Mouse (Mus musculus) liver, embryonic 13.5 days (tissue): ENCODE data around the gene Pde10a. TPM values are rescaled to one million over a fixed set of nuclear protein-coding genes. Genes with fewer than 3 reads are reported as not detected.

Experiments used
- ATAC-seq: fragments of 200-750 bp; cut with Nextera tagmentation; 2 replicates; pipeline ENCODE4 v1.8.0; 2017; ENCODE audit warnings: low read depth, mild to moderate bottlenecking, moderate number of reproducible peaks, moderate library complexity
- DNase-seq: peaks from one replicate; pipeline ENCODE4 v3.0.0; 2022
- H3K27ac ChIP-seq: fragments of 300-500 bp; sonication (generic); 2 replicates; pipeline ENCODE4 v1.5.1; 2015; ENCODE audit warnings: moderate library complexity, mild to moderate bottlenecking, inconsistent platforms
- H3K27me3 ChIP-seq: fragments of 300-500 bp; sonication (generic); 2 replicates; pipeline ENCODE4 v1.6.1; 2015; ENCODE audit warnings: mild to moderate bottlenecking, inconsistent platforms
- H3K36me3 ChIP-seq: fragments of 300-500 bp; sonication (generic); 2 replicates; pipeline ENCODE4 v1.6.1; 2015; ENCODE audit warnings: mild to moderate bottlenecking, inconsistent platforms
- H3K4me1 ChIP-seq: fragments of 300-500 bp; sonication (generic); replicated peaks from 2 replicates; pipeline ENCODE4 v1.6.1; 2015; ENCODE audit warnings: inconsistent platforms
- H3K4me2 ChIP-seq: fragments of 300-500 bp; sonication (generic); 2 replicates; pipeline ENCODE4 v1.6.1; 2015; ENCODE audit warnings: inconsistent platforms, mild to moderate bottlenecking, moderate library complexity
- H3K4me3 ChIP-seq: fragments of 300-500 bp; sonication (generic); replicated peaks from 2 replicates; pipeline ENCODE4 v1.5.1; 2015; ENCODE audit warnings: mild to moderate bottlenecking, inconsistent platforms
- H3K9ac ChIP-seq: fragments of 300-500 bp; sonication (generic); 2 replicates; pipeline ENCODE4 v1.6.1; 2015; ENCODE audit warnings: mild to moderate bottlenecking, inconsistent platforms
- H3K9me3 ChIP-seq: fragments of 300-500 bp; sonication (generic); replicated peaks from 2 replicates; pipeline ENCODE4 v1.6.1; 2016; ENCODE audit warnings: inconsistent platforms
- WGBS: fragments of 180-500 bp; shearing (Covaris S2); methylation state at CpG from one replicate; pipeline ENCODE4 v1.1.7; 2015; ENCODE audit not compliant: insufficient replicate concordance; 5-methylcytosine and 5-hydroxymethylcytosine counted together
- polyA plus RNA-seq: library from polyadenylated mRNA; unstranded; fragments of >200 nt; fragmentation: Nextera tagmentation; extraction: Ambion mirVana; gene quantifications from 2 replicates; pipeline ENCODE4 v1.2.1, GENCODE M21; 2015

The Pde10a gene
- polyA plus RNA-seq, 1 experiment from 2014 or later = 0.39 TPM

DNA sequence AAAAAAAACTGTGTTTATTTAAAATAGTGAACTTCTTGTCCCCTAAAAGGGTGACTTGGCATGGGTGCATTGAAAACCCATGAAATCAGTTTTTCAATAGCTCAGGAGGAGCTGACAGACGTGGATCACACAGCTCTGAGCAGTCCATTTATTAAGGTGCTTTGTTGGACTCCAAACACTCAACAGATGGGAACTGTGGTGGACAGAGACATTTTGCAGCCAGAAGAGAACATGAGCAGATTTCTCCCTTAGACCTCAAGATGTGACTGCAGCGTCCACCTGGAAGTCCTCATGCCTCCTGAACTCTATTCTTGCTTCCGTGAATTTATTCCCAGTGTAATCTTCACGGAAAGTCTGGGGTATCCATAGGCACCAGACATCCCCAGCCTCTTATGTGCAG lies 266.4 kb downstream of the Pde10a start:
- no peaks in the 10 kb centered on the region for H3K36me3 ChIP-seq
- 43% methylated on average over 4 of the region's 4 CpGs for whole genome bisulfite sequencing
- H3K9me3 ChIP-seq = no peaks in the 10 kb centered on the region
- H3K4me1 ChIP-seq = no peaks in the 10 kb centered on the region
- 0 out of 2 replicates have a peak, but pooled peaks cover 16% of the 10 kb centered on the region for H3K27me3 ChIP-seq
- DNase-seq = no peak
- H3K27ac ChIP-seq = no peak overlapping the region
- ATAC-seq = no peak
- no peak overlapping the region for H3K4me3 ChIP-seq
- no peak overlapping the region for H3K4me2 ChIP-seq
- H3K9ac ChIP-seq = no peak overlapping the region

DNA sequence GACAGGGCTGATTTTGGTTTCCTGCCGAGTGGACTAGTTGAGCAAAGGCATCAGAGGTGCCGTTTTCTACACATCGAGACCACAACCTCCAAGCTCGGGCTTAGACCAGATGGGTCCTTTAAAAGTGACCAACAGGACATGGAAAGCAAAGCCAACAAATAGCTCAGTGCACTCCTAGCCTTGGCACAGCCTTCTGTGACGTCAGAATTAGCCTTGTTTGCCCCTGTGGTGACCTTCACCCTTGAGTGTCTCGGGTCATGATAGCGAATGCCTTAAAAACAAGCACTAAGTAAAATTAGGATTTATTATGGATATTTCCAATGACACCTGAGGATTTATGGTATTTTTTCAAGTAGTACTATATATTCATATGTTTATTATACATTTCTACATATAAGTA lies 267.4 kb downstream of the Pde10a start:
- peaks cover 22% of the 10 kb centered on the region; the same call in 1 of the 2 replicates for H3K27me3 ChIP-seq
- H3K4me2 ChIP-seq = no peak overlapping the region
- H3K9me3 ChIP-seq = no peaks in the 10 kb centered on the region

DNA sequence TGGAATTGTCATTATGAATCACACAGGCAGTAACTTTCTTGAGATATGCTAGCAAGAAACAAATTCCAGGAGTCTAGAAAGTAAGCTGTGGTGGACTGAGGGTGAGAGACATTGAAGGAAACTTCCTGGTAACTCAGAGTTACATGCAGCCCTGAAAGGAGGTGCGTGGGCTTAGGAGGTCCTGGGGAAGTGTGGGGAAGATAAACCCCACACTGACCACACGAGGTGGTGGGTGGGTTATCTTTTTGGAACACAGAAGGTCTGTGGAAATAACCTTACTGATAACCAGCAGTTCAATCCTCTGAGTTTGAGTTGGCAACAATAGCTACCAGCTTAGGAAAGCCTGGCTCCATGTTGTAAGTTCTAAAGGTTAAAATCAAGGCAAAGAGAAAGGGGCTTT lies 272.5 kb downstream of the Pde10a start:
- Histone ChIP-seq H3K4me2 (no peak overlapping the region), H3K4me3 (no peak overlapping the region), H3K9me3 (no peaks in the 10 kb centered on the region), H3K9ac (no peak overlapping the region), H3K36me3 (no peaks in the 10 kb centered on the region), H3K27ac (no peak overlapping the region), H3K27me3 (peaks cover 64% of the 10 kb centered on the region), H3K4me1 (peaks cover 5% of the 10 kb centered on the region; the same call in 1 of the 2 replicates)
- DNase-seq (no peak), ATAC-seq (0 out of 2 replicates have a peak, but pooled peaks have one; percentile 26)
- 5% methylated on average over 2 of the region's 2 CpGs for WGBS

More for the DNA sequence above, 267.4 kb downstream of the Pde10a start:
- no peak overlapping the region for H3K27ac ChIP-seq
- ATAC-seq = no peak
- H3K9ac ChIP-seq = no peak overlapping the region
- no peaks in the 10 kb centered on the region for H3K4me1 ChIP-seq
- no peak for DNase-seq
- H3K36me3 ChIP-seq = no peaks in the 10 kb centered on the region
- WGBS = 49% methylated on average over 7 of the region's 7 CpGs
- H3K4me3 ChIP-seq = no peak overlapping the region

DNA sequence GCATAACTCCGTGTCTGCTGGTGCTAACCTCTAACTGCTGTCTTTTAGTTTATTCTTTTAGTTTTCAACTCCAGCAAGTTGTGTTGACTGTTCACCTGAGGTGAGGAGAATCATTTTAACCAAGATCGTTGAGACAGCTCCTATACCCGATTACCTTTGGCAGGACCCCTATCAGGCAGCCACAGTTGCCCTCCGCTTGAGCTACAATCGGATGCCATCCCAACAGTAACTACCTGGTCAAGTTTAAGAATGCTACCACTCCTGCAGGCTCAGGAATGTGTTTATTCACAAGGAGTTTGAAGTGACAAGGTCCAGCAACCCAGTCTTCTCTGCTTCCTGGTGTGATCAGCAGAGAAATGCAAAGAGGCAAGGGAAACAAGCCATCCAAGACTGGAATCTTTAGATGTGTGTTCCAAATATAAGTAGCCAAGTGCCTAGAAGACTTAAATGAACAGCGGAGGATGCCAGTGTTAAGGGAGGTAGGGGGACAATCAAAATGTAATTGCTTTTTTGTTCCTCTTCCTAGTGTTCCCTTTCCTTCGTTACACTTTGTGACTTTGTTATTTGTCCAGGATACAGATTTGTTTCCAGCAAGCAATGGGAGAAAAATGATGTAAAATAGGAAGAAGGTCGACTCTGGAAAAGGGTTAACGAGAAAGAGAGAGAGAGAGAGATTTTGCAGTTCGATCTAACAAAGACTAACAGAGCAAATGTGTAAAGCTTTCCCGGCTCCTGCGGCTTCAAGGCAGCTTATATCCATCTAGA lies 273.5 kb downstream of the Pde10a start:
- WGBS = 4% methylated on average over 12 of the region's 12 CpGs
- no peak for DNase-seq

DNA sequence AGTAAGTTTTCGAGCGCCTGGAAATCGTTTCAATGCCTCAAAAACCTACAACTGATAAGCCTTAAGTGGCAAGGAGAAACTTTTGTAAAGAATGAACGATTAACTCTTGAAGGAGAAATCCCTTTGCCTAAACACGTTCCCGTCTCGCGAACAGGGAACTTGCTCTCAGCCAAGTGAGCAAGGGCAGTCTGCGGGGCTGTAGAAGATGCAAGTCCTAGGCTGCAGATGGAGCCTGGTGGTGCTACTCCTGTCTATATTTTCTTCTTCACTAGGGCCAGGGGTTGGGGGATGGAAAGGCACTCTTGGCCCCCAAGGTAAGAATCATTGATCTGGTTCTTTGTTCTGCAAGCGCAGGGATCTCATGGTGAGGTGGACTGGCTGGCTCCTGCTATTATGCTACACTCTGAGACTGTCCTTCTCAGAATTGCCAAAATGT lies 274.1 kb downstream of the Pde10a start:
- 3% methylated on average over 10 of the region's 10 CpGs for WGBS

More for the DNA sequence above, 273.5 kb downstream of the Pde10a start:
- ATAC-seq = no peak
- Histone ChIP-seq H3K4me3 (no peak overlapping the region), H3K9me3 (no peaks in the 10 kb centered on the region), H3K36me3 (no peaks in the 10 kb centered on the region), H3K4me2 (no peak overlapping the region), H3K27me3 (peaks cover 75% of the 10 kb centered on the region), H3K9ac (no peak overlapping the region), H3K4me1 (peaks cover 5% of the 10 kb centered on the region; the same call in 1 of the 2 replicates), H3K27ac (no peak overlapping the region)

DNA sequence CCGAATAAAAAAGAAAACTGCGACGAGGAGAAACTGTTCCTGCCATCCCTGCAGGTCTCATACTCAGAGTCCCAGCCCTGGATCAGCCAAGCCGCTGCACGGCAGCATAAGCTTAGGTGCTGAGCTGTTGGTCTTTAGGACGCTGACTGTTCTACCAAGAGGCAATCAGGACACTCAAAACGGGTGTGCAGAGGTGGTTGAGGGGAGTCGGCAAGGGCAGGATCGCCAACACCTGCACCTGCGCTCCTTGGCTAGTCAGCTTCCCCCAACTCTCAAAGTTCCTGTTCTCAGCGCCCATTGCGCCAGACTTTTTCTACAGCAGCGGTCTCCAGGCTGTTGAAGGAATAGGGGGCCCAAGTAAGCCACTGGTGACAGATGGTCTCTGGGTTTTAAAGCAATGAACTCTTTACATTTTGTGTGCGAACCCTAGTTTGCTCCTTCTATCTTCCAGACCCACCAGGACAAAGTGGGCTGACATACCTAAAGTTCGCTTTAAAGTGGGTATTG lies 274.8 kb downstream of the Pde10a start:
- Histone ChIP-seq H3K36me3 (no peaks in the 10 kb centered on the region), H3K4me1 (peaks cover 5% of the 10 kb centered on the region; the same call in 1 of the 2 replicates), H3K9me3 (no peaks in the 10 kb centered on the region), H3K27ac (no peak overlapping the region), H3K9ac (no peak overlapping the region), H3K4me3 (peak overlapping the region; percentile 54; the same call in 1 of the 2 replicates), H3K27me3 (peaks cover 85% of the 10 kb centered on the region), H3K4me2 (peak overlapping the region; percentile 69)
- ATAC-seq = no peak
- no peak for DNase-seq
- WGBS = 1% methylated on average over 15 of the region's 15 CpGs

More for the DNA sequence above, 274.1 kb downstream of the Pde10a start:
- ATAC-seq = no peak
- H3K9ac ChIP-seq = no peak overlapping the region
- DNase-seq = no peak
- peaks cover 81% of the 10 kb centered on the region for H3K27me3 ChIP-seq
- H3K4me3 ChIP-seq = no peak overlapping the region
- no peak overlapping the region for H3K4me2 ChIP-seq
- H3K9me3 ChIP-seq = no peaks in the 10 kb centered on the region
- peaks cover 5% of the 10 kb centered on the region; the same call in 1 of the 2 replicates for H3K4me1 ChIP-seq
- H3K27ac ChIP-seq = no peak overlapping the region
- no peaks in the 10 kb centered on the region for H3K36me3 ChIP-seq

DNA sequence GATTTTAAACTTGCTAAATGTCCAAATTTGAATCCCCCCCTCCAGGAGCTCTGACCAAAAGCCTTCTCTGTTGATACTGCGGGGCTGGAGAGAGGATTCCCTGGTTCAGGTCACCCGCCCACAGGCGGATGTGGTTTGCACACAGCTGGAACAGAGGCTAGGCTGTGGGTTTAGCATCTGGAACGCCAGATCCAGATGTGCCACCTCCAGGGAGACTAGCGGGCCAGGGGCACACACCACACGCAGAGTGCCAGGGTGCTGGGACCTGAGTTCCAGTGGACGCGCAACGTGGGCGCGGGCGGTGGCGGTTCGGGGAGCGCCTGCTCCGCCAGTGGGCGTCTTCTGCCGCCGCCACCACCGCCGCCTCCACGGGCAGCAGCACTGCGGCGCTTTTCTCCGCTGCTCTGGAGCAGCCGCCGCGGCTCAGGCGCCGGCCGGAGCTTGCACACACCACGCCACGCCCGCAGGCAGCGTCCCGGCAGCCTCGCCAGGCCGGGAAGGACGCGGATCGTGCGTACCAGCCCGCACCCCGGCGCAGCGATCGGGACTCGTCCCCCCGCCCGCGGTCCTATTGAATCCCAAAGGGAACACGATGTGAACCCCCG lies 275.4 kb downstream of the Pde10a start:
- ATAC-seq (peak; percentile 39), DNase-seq (peak; percentile 11)
- H3K9me3 ChIP-seq = no peaks in the 10 kb centered on the region
- H3K27ac ChIP-seq = no peak overlapping the region
- peak overlapping the region; percentile 54 for H3K4me3 ChIP-seq
- peaks cover 5% of the 10 kb centered on the region; the same call in 1 of the 2 replicates for H3K4me1 ChIP-seq
- WGBS = under 1% methylated on average over 53 of the region's 53 CpGs
- H3K9ac ChIP-seq = no peak overlapping the region
- peaks cover 88% of the 10 kb centered on the region for H3K27me3 ChIP-seq
- peak overlapping the region; percentile 69 for H3K4me2 ChIP-seq
- H3K36me3 ChIP-seq = no peaks in the 10 kb centered on the region

DNA sequence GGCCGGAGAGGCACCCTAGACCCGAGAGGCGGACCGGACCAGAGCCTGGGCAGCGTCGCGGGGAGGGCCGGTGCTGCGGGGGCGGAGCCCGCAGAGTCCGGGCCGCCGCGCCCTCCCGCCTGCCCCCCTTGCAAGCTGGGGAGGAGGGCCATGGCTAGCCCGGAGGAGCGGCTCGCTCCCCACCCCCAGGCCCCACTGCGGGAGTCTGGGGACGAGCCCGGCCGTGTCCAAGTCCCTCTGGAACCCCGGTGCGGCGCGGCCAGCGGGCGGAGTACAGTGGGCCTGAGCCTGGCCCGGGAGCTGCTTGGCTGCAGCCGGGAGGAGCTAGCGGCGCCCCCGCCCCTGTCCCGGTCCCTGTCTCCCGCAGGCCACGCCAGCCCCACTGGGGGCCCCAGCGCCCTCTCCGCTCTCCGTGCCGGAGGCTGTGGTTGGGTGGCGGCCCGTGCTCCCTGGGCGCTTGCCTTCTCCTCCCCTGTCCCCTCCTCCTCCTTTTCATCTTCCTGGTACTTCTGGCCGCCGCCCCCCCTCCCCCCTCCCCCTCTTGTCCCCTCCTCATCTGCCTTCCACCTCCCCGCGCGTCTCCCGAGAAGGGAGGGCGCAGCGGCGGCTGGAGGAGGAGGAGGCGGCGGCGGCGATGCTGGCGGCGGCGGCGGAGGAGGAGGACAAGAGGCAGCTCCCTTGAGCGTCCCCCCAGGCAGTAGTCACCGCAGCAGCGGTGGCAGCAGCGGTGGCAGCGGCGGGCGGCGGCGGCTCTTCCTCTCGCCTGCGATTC lies 276.1 kb downstream of the Pde10a start:
- Histone ChIP-seq H3K4me2 (peak overlapping the region; percentile 69), H3K36me3 (no peaks in the 10 kb centered on the region), H3K4me3 (peak overlapping the region; percentile 54), H3K27me3 (peaks cover 89% of the 10 kb centered on the region), H3K9ac (peak overlapping the region; percentile 22; the same call in 1 of the 2 replicates), H3K9me3 (no peaks in the 10 kb centered on the region), H3K27ac (no peak overlapping the region), H3K4me1 (peaks cover 5% of the 10 kb centered on the region; the same call in 1 of the 2 replicates)
- peak; percentile 33 for DNase-seq
- WGBS = under 1% methylated on average over 48 of the region's 72 CpGs
- ATAC-seq = peak; percentile 61

DNA sequence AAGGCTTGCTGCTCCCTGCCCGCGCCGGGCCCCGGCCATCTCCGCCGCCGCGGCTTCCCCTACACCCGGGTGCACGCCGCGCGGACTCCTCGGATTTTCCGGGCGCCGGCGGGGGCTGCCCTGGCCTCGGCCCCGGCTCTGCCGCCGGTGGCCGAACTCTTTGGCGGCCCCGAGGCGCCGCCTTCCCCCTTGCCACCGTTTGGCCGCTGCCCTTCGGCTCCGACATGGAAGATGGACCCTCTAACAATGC lies 276.6 kb downstream of the Pde10a start:
- WGBS = under 1% methylated on average over 31 of the region's 31 CpGs
- H3K4me3 ChIP-seq = peak overlapping the region; percentile 54
- H3K4me2 ChIP-seq = peak overlapping the region; percentile 69
- peaks cover 5% of the 10 kb centered on the region; the same call in 1 of the 2 replicates for H3K4me1 ChIP-seq
- H3K36me3 ChIP-seq = no peaks in the 10 kb centered on the region
- no peaks in the 10 kb centered on the region for H3K9me3 ChIP-seq
- H3K9ac ChIP-seq = no peak overlapping the region
- ATAC-seq (no peak), DNase-seq (no peak)
- H3K27me3 ChIP-seq = peaks cover 85% of the 10 kb centered on the region
- H3K27ac ChIP-seq = no peak overlapping the region

DNA sequence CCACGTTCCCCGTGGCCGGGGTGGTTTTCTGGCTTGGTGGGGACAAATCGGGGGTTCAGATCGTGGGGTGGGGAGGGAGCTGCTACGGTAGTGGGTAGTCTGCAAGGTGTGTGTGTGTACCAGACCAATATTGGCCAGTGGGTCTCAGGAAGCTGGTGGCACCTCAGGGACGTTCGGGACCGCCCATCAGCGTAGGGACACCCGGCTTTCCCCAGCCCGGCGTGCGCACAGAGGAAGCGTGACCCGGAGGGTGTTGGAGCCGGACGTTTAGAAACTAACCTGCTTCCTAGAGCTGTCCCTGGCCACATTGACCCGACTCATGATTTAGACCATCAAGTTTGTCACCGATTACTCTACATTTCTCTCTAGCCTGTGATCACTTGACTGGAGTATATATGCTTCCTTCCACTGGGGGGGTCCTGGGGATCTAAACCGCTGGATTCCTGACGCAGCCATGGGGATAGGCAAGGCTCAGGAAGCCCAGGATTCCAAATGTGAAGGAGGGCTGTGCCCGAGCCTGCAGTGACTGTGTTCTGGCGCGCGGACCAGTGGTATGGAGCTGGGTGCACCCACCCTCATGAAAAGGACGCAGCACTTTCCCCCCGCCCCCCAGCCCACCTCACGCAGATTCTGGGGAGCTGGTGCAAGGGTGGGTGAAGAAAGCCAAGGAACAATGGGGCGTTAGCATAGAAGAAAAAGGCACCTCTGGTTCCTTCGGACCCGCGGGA lies 277.2 kb downstream of the Pde10a start:
- Histone ChIP-seq H3K4me1 (peaks cover 5% of the 10 kb centered on the region; the same call in 1 of the 2 replicates), H3K27ac (no peak overlapping the region), H3K9me3 (no peaks in the 10 kb centered on the region), H3K4me2 (peak overlapping the region; percentile 69), H3K4me3 (peak overlapping the region; percentile 54), H3K27me3 (peaks cover 88% of the 10 kb centered on the region), H3K36me3 (no peaks in the 10 kb centered on the region), H3K9ac (no peak overlapping the region)
- ATAC-seq = no peak
- no peak for DNase-seq
- WGBS = under 1% methylated on average over 33 of the region's 33 CpGs
